Mouse (Mus musculus) spleen, adult 2 months (tissue): ENCODE results near the gene Tsga10ip.

Experiments
- CTCF ChIP-seq: fragments of 200-500 bp; IDR thresholded peaks from 2 replicates; pipeline ENCODE4 v1.5.1; 2011; ENCODE audit warnings: mild to moderate bottlenecking, inconsistent platforms; ENCODE audit not compliant: insufficient read depth, insufficient read length, insufficient replicate concordance; ENCODE audit errors: extremely low read depth
- POLR2A ChIP-seq: fragments of 200-500 bp; IDR thresholded peaks from 2 replicates; pipeline ENCODE4 v1.6.1; 2011; ENCODE audit warnings: low read depth, low read length, inconsistent platforms

DNA sequence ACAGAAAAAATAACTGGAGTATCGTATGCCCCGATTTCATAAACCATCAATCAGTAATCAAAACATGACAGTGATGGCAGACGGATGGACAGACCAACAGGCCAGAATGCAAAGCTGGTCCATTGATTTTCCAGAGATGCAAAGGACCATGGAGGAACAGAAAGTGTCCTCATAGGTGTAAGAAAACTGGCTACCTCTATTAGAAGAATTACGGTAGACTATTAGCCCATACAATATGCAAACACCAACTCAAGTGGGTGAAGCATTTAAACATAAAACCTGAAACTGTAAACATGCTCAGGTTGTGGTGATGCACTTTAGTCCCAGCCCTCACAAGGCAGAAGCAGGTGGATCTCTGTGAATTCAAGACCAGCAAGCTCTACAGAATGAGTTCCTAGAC is 7.0 kb downstream of the Tsga10ip start:
- no peak for TF ChIP-seq POLR2A
- no peak for TF ChIP-seq CTCF
